Mouse (Mus musculus) megakaryocyte, embryonic 14.5 days (primary cell): Measurements from ENCODE around the gene Lrrk2.

ENCODE experiments used
- FLI1 ChIP-seq: IDR thresholded peaks from 2 replicates; pipeline ENCODE4 v1.6.1; 2012; ENCODE audit warnings: low read length, inconsistent platforms, mixed read lengths
- GATA1 ChIP-seq: IDR thresholded peaks from 3 replicates; pipeline ENCODE4 v1.6.1; 2012; ENCODE audit warnings: mixed read lengths, low read length, inconsistent platforms, borderline replicate concordance

DNA sequence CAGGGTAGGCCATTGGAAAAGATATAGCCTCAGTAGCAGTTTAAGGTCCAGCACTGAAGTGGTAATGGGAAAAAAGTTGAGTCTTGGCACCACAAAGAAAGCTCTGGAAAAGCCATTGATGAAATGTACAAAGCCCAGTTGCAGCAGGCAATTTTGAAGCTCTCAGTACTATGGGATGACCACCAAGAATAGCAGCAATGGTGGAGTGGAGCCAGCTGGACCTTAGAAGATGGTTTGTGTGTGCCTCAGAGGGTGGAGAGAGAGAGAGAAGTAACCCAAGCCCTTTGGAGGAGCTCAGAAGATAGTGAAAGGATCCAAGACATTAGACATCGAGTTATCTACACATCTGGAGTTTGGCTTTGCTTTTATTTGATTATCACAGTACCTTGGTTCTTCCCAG, 20.1 kb downstream of the Lrrk2 start:
- no peak for TF ChIP-seq GATA1
- TF ChIP-seq FLI1: no peak
